Mouse (Mus musculus) layer of hippocampus, postnatal 14 days (tissue): Measurements from ENCODE around the gene Fzd4. TPM values are rescaled to one million over a fixed set of nuclear protein-coding genes. Genes with fewer than 3 reads are reported as not detected.

ENCODE experiments used
- DNase-seq, 2 experiments: peaks; one replicate each; pipeline ENCODE4 v3.0.0; 2021 to 2022; ENCODE audit warnings: low spot score in 2 of 2, mixed read lengths in 1 of 2
- long read RNA-seq, 2 experiments: library from polyadenylated mRNA; stranded (forward); transcript quantifications; one replicate each; pipeline ENCODE4 v2.0.0; 2021
- total RNA-seq, 2 experiments: library from RNA; stranded (reverse); gene quantifications; 2 replicates each; pipeline ENCODE4 v1.2.3; 2021

Fzd4 gene
- total RNA-seq: 10 to 100 TPM in 1 of 2 experiments, 1 to 10 TPM in 1; 8.9 to 11.7 TPM
- long read RNA-seq, experiment 1, full-length matches to known transcripts: 4 of 6 reads
- long read RNA-seq, experiment 1, partial matches to known transcripts: 0 of 6 reads
- long read RNA-seq, experiment 1, other reads (novel, unspliced or antisense): 2 of 6 reads
- long read RNA-seq, experiment 2, full-length matches to known transcripts: 8 of 8 reads
- long read RNA-seq, experiment 2, partial matches to known transcripts: 0 of 8 reads
- long read RNA-seq, experiment 2, other reads (novel, unspliced or antisense): 0 of 8 reads

- peak; percentile 80 to 89 for DNase-seq
Measured at GRCm38 (mm10) chr7:89404081-89404733, at the start of gene Fzd4, which contains the start of gene Tmem135. Gene Fzd4, plus strand, starts transcription at chr7:89404355. Gene Tmem135, minus strand, starts transcription at chr7:89404222.

GRCm38 (mm10) chr7:89355519-89356255 lies 48.5 kb upstream of the Fzd4 start:
- no peak for DNase-seq

GRCm38 (mm10) chr7:89356307-89356706 lies 47.8 kb upstream of the Fzd4 start:
- no peak for DNase-seq

- DNase-seq: no peak
Measured at GRCm38 (mm10) chr7:89363975-89364374, 40.2 kb upstream of the Fzd4 start.

GRCm38 (mm10) chr7:89365135-89365880 lies 38.8 kb upstream of the Fzd4 start:
- peak in 1 of 2 experiments; percentile 22 for DNase-seq

- DNase-seq: no peak
Measured at GRCm38 (mm10) chr7:89367643-89368042, 36.5 kb upstream of the Fzd4 start.

GRCm38 (mm10) chr7:89370086-89370485 lies 34.1 kb upstream of the Fzd4 start:
- no peak for DNase-seq

- peak; percentile 13 to 50 for DNase-seq
Measured at GRCm38 (mm10) chr7:89370917-89371316, 33.2 kb upstream of the Fzd4 start.

- no peak for DNase-seq
Measured at GRCm38 (mm10) chr7:89371623-89372295, 32.4 kb upstream of the Fzd4 start.

GRCm38 (mm10) chr7:89380935-89381705 lies 23.0 kb upstream of the Fzd4 start:
- no peak for DNase-seq

GRCm38 (mm10) chr7:89382892-89383291 lies 21.3 kb upstream of the Fzd4 start:
- no peak for DNase-seq

- no peak for DNase-seq
Measured at GRCm38 (mm10) chr7:89388981-89389380, 15.2 kb upstream of the Fzd4 start.

GRCm38 (mm10) chr7:89390660-89391059 lies 13.5 kb upstream of the Fzd4 start:
- DNase-seq: no peak

- no peak for DNase-seq
Measured at GRCm38 (mm10) chr7:89391281-89391680, 12.9 kb upstream of the Fzd4 start.

GRCm38 (mm10) chr7:89391831-89392230 lies 12.3 kb upstream of the Fzd4 start:
- DNase-seq: no peak

- DNase-seq: no peak
Measured at GRCm38 (mm10) chr7:89392388-89392787, 11.8 kb upstream of the Fzd4 start.

GRCm38 (mm10) chr7:89392825-89393224 lies 11.3 kb upstream of the Fzd4 start:
- no peak for DNase-seq

GRCm38 (mm10) chr7:89395399-89395798 lies 8.8 kb upstream of the Fzd4 start:
- no peak for DNase-seq

GRCm38 (mm10) chr7:89396386-89396785 lies 7.8 kb upstream of the Fzd4 start:
- no peak for DNase-seq
